Mouse (Mus musculus): ENCODE results near the gene Olfr819.
"Not testable (repeated sequence)": the region's sequence is repeated elsewhere in the genome, so short reads cannot be mapped to it uniquely, and the experiment has no call there.

The Olfr819 gene

DNA sequence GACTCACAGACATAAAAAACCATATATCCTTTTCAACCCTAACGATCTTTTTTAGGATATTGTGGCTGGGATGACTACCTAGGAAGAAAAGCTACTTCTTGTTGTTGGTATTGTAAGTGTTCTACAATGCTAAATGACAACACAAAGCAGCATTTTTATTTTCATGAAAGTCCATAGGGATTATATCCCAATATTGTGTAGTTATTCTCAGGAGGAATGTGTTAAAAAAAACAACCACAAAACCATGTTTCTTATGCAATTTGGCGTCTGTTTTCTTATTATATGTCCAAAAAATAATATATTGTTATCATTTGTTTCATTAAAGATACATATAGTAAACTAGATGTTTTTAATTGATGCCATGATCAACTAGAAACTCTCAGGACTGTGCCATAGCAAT lies at the start of gene Olfr819:
Olfr819 (minus strand) TSS at position 101 of the 400 bp plus-strand sequence.
- DNase-seq (ENCODE audit: low spot score): not testable (repeated sequence)

DNA sequence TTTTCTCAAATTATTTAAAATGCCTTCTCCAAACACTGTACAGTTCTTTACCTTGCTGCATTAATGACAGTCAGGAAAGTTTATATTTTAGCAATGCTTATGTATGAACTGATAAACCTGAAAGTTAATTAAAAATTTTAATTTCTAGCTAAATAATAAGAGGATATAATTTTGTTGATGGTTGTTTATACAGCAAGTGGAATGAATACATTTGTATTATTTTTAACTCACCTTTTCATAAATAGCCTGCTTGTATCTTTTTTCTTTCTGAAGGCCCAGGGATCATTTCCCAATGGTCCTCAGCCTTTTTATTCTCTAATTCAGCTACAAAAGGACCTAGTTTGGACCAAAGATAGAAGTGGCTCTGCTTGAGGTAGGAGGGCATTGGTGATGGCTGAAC lies 45.3 kb upstream of the Olfr819 start, which contains the start of gene Olfr820:
Olfr820 (plus strand) TSS at position 301 of the 400 bp plus-strand sequence.
- no peak for DNase-seq (ENCODE audit: low spot score)

DNA sequence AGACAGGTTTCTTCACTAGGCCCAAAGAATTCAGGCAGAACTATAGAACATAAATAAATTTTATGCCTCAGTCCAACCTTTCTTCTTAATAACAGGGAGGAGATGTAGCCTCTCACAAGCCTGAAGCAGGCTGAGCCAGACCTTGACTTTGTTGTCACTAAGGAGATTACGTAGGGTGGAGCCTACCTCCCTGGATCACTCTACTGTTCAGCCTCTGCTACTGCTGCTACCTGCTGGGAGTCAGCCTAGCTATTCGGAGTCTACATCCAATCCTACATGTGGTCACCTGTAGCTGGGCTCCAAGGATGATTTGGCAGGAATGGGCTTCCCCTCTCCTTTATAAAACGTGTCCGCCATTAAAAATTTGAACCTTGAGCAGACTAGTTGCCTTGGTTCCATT lies 38.3 kb upstream of the Olfr819 start:
- not testable (repeated sequence) for DNase-seq (ENCODE audit: low spot score)

DNA sequence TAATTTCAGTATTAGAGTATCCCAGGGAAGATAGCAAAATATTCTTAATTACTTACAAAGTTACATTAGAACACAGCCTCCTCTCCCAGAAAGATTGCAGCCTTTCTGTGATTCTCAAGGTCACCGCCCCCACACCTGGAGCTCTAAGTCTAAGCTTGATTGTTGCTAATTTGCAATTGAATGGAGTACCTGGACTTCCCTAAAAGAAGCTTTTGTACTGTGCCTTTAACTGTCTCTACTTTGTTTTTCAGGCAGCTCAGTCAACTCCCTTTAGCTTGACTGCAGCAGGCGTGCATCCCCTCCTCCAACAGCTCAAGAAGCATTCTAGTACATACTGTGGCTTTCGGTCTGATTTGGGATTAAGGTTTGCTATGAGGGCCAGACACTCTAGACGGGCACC lies 37.0 kb upstream of the Olfr819 start:
- DNase-seq (ENCODE audit: low spot score): not testable (repeated sequence)

DNA sequence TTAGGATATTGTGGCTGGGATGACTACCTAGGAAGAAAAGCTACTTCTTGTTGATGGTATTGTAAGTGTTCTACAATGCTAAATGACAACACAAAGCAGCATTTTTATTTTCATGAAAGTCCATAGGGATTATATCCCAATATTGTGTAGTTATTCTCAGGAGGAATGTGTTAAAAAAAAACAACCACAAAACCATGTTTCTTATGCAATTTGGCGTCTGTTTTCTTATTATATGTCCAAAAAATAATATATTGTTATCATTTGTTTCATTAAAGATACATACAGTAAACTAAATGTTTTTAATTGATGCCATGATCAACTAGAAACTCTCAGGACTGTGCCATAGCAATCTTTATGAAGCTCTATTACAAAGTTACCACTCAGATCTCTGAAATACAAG lies 17.9 kb upstream of the Olfr819 start, which contains the start of gene Gm10310:
Gm10310 (minus strand) TSS at position 101 of the 400 bp plus-strand sequence.
- not testable (repeated sequence) for DNase-seq (ENCODE audit: low spot score)

DNA sequence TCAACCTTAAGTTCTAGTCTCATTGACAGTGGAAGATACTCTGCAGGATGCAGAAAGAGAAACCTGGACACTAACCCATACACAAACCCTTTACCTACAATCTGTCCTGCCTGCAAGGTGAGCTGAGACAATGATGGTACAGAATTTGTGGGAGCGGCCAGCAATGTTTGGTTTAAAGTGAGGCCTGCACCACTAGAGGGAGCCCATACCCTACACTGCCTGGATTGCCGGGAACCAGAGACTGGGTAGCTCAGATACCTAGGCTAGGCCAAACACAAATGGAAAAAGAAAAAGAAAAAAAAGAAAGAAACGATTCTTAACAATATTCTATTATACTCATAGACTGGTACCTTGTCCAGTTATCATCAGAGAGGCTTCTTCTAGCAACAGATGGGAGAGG lies 14.8 kb upstream of the Olfr819 start:
- DNase-seq (ENCODE audit: low spot score): not testable (repeated sequence)

DNA sequence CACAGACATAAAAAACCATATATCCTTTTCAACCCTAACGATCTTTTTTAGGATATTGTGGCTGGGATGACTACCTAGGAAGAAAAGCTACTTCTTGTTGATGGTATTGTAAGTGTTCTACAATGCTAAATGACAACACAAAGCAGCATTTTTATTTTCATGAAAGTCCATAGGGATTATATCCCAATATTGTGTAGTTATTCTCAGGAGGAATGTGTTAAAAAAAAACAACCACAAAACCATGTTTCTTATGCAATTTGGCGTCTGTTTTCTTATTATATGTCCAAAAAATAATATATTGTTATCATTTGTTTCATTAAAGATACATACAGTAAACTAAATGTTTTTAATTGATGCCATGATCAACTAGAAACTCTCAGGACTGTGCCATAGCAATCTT lies 9.0 kb upstream of the Olfr819 start, which contains the start of gene Olfr247:
Olfr247 (minus strand) TSS at position 101 of the 400 bp plus-strand sequence.
- not testable (repeated sequence) for DNase-seq (ENCODE audit: low spot score)

DNA sequence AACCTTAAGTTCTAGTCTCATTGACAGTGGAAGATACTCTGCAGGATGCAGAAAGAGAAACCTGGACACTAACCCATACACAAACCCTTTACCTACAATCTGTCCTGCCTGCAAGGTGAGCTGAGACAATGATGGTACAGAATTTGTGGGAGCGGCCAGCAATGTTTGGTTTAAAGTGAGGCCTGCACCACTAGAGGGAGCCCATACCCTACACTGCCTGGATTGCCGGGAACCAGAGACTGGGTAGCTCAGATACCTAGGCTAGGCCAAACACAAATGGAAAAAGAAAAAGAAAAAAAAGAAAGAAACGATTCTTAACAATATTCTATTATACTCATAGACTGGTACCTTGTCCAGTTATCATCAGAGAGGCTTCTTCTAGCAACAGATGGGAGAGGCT lies 5.9 kb upstream of the Olfr819 start:
- not testable (repeated sequence) for DNase-seq (ENCODE audit: low spot score)

DNA sequence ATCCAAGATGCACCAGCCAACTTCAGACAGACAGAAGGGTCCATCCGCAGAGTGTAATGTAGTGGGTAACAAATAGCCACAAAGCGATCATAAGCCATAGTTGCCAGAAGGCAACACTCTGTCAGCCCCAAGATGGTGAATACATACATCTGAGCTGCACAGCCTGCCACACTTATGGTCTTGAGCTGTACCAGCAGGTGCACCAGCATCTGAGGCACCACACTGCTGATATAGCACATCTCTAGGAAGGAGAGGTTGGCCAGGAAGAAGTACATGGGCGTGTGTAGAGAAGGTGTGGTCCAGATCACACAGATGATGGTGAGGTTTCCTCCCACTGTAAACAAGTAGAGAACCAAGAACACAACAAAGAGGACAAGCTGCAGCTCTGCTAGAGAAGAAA lies 834 bp downstream of the Olfr819 start:
- not testable (repeated sequence) for DNase-seq (ENCODE audit: low spot score)

DNA sequence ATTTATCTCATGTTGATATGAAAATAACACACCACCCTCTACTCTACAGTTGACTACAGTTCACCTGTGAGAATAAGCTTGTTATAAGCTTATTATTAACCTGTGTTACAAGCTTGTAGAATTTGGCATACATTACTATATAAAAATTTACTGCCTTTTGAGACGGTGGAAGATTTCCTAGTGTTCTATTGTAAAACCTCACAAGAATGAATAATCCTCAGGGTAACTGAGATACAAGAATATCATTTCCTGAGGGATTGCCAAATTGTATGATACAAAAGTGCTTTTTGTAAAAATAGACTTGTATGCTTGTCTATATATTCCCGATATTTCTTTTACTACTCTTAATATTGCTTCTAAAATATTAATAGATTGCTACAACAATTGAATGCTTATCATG lies 18.1 kb downstream of the Olfr819 start, which contains the start of gene Olfr818:
Olfr818 (minus strand) TSS at position 101 of the 400 bp plus-strand sequence.
- DNase-seq (ENCODE audit: low spot score): no peak

DNA sequence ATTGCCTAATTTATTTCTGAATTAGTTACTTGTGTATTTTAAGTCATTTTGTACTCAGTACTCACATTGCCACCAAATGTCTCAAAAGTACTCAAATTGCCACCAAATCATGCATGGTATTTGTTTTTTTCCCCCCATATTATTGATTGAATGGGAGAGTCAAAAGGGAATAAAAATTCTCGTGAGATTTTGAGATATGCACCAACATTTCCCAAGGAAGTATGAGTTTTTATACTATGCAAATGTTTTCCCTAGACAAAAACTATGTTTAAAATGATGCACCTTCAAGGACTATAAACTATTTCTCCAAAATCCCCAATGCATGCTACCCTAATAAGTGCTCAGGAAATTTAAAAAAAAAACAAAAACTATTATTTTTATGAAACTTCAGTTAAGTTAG lies 51.6 kb downstream of the Olfr819 start, which contains the start of gene Olfr816:
Olfr816 (minus strand) TSS at position 101 of the 400 bp plus-strand sequence.
- no peak for DNase-seq (ENCODE audit: low spot score)

All from ovary, postnatal 14 days (tissue).